Mouse (Mus musculus) myocyte (in vitro differentiated cells): ENCODE results near the gene Aif1. TPM values are rescaled to one million over a fixed set of nuclear protein-coding genes. Genes with fewer than 3 reads are reported as not detected.
A peak's percentile ranks its signal among the peaks of the same experiment; 100 is the strongest.

Experiments
- H3K27me3 ChIP-seq: one replicate; pipeline ENCODE4 v1.6.1; 2011; ENCODE audit not compliant: control insufficient read depth, insufficient read depth, insufficient read length
- H3K36me3 ChIP-seq: one replicate; pipeline ENCODE4 v1.6.1; 2011; ENCODE audit not compliant: control insufficient read depth, insufficient read depth
- H3K4me2 ChIP-seq: one replicate; pipeline ENCODE4 v1.6.1; 2011; ENCODE audit warnings: low read depth, control low read depth
- H3K4me3 ChIP-seq: one replicate; pipeline ENCODE4 v1.5.1; 2011; ENCODE audit warnings: mild to moderate bottlenecking, control low read depth, moderate library complexity
- H3K79me2 ChIP-seq: one replicate; pipeline ENCODE4 v1.6.1; 2011; ENCODE audit not compliant: control insufficient read depth, insufficient read depth
- H3ac ChIP-seq: one replicate; pipeline ENCODE4 v1.6.1; 2011; ENCODE audit not compliant: control insufficient read depth, insufficient read length
- CEBPB ChIP-seq: IDR thresholded peaks from 2 replicates; pipeline ENCODE4 v1.6.1; 2011; ENCODE audit warnings: mild to moderate bottlenecking, moderate library complexity; ENCODE audit not compliant: poor library complexity, insufficient read depth, severe bottlenecking
- E2F4 ChIP-seq: IDR thresholded peaks from one replicate; pipeline ENCODE4 v1.6.1; 2011; ENCODE audit warnings: mild to moderate bottlenecking, control low read depth, moderate library complexity; ENCODE audit not compliant: insufficient read depth
- MAX ChIP-seq: IDR thresholded peaks from one replicate; pipeline ENCODE4 v1.6.1; 2011; ENCODE audit warnings: low read depth, mild to moderate bottlenecking, control low read depth
- MYOD1 ChIP-seq, 3 experiments: IDR thresholded peaks; one replicate each; pipeline ENCODE4 v1.6.1; 2011; ENCODE audit warnings: control low read depth in 2 of 3, low read depth in 2 of 3, mild to moderate bottlenecking in 2 of 3, moderate library complexity in 1 of 3; ENCODE audit not compliant: insufficient read length in 2 of 3, control insufficient read depth in 1 of 3
- MYOG ChIP-seq, 3 experiments: IDR thresholded peaks; one replicate each; pipeline ENCODE4 v1.6.1; 2011; ENCODE audit warnings: control low read depth in 2 of 3, low read depth in 2 of 3, mild to moderate bottlenecking in 2 of 3; ENCODE audit not compliant: insufficient read length in 2 of 3, control insufficient read depth in 1 of 3, insufficient read depth in 1 of 3
- POLR2A ChIP-seq: IDR thresholded peaks from one replicate; pipeline ENCODE4 v1.6.1; 2011; ENCODE audit warnings: low read depth, mild to moderate bottlenecking, control low read depth, moderate library complexity; ENCODE audit not compliant: insufficient read length
- POLR2AphosphoS2 ChIP-seq: IDR thresholded peaks from one replicate; pipeline ENCODE4 v1.6.1; 2011; ENCODE audit warnings: low read depth, control low read depth; ENCODE audit not compliant: insufficient read length
- REST ChIP-seq: IDR thresholded peaks from one replicate; pipeline ENCODE4 v1.6.1; 2011; ENCODE audit warnings: mild to moderate bottlenecking, control low read depth, moderate library complexity; ENCODE audit not compliant: insufficient read depth, insufficient read length
- SRF ChIP-seq: IDR thresholded peaks from one replicate; pipeline ENCODE4 v1.6.1; 2011; ENCODE audit warnings: low read depth; ENCODE audit not compliant: control insufficient read depth, insufficient read length
- TCF12 ChIP-seq: IDR thresholded peaks from one replicate; pipeline ENCODE4 v1.6.1; 2011; ENCODE audit warnings: mild to moderate bottlenecking, control low read depth; ENCODE audit not compliant: poor library complexity, insufficient read depth, severe bottlenecking
- TCF3 ChIP-seq: IDR thresholded peaks from one replicate; pipeline ENCODE4 v1.6.1; 2011; ENCODE audit warnings: low read depth, control low read depth; ENCODE audit not compliant: insufficient read length
- USF1 ChIP-seq: IDR thresholded peaks from one replicate; pipeline ENCODE4 v1.6.1; 2011; ENCODE audit warnings: low read depth, mild to moderate bottlenecking, control low read depth, moderate library complexity
- polyA plus RNA-seq: library from polyadenylated mRNA; unstranded; fragments of >200 nt; fragmentation: generic; extraction: Trizol; gene quantifications from one replicate; pipeline ENCODE4 v1.2.1, GENCODE M21; 2012; ENCODE audit warnings: missing spikeins

The Aif1 gene
- polyA plus RNA-seq, 1 experiment: not detected

- Histone ChIP-seq H3ac (no peak overlapping the region), H3K36me3 (no peaks in the 10 kb centered on the region), H3K4me2 (no peak overlapping the region), H3K4me3 (no peak overlapping the region), H3K27me3 (no peaks in the 10 kb centered on the region), H3K79me2 (no peaks in the 10 kb centered on the region)
- TF ChIP-seq MYOD1 (IDR thresholded peaks at IDR 0.05; ENCODE audit: control insufficient read depth in 1 of 3, insufficient read length in 2 of 3, low read depth in 2 of 3): no peak
- TF ChIP-seq REST: no peak
- no peak for TF ChIP-seq USF1
- TF ChIP-seq MYOG (IDR thresholded peaks at IDR 0.05; ENCODE audit: control insufficient read depth in 1 of 3, insufficient read depth in 1 of 3, insufficient read length in 2 of 3, low read depth in 2 of 3): no peak
- TF ChIP-seq POLR2A: no peak
Measured at GRCm38 (mm10) chr17:35209785-35210535, 34.1 kb upstream of the Aif1 start.

GRCm38 (mm10) chr17:35205380-35205769 is 29.5 kb upstream of the Aif1 start:
- H3K27me3 ChIP-seq: no peaks in the 10 kb centered on the region
- H3K4me2 ChIP-seq: no peak overlapping the region
- TF ChIP-seq TCF3 (no peak), REST (no peak), POLR2A (no peak), CEBPB (no peak), MAX (no peak)

GRCm38 (mm10) chr17:35204494-35205379 is 28.9 kb upstream of the Aif1 start, which contains the start of gene Lta:
TSS of gene Lta (minus strand) at chr17:35205351.
- H3K79me2 ChIP-seq: no peaks in the 10 kb centered on the region
- no peak within 1 kb of the TSS for H3ac ChIP-seq
- H3K36me3 ChIP-seq: no peaks in the 10 kb centered on the region
- no peak within 1 kb of the TSS for H3K4me2 ChIP-seq
- no peak within 1 kb of the TSS for H3K4me3 ChIP-seq
- no peaks in the 10 kb centered on the region for H3K27me3 ChIP-seq
- no peak for TF ChIP-seq MAX
- no peak for TF ChIP-seq POLR2AphosphoS2
- TF ChIP-seq REST: no peak
- TF ChIP-seq E2F4: no peak
- no peak for TF ChIP-seq CEBPB
- no peak for TF ChIP-seq SRF
- no peak for TF ChIP-seq USF1
- TF ChIP-seq TCF3: no peak
- no peak for TF ChIP-seq MYOG (IDR thresholded peaks at IDR 0.05; ENCODE audit: control insufficient read depth in 1 of 3, insufficient read depth in 1 of 3, insufficient read length in 2 of 3, low read depth in 2 of 3)
- TF ChIP-seq POLR2A: no peak
- TF ChIP-seq TCF12: no peak
- TF ChIP-seq MYOD1 (IDR thresholded peaks at IDR 0.05; ENCODE audit: control insufficient read depth in 1 of 3, insufficient read length in 2 of 3, low read depth in 2 of 3): no peak

More at GRCm38 (mm10) chr17:35205380-35205769, 29.5 kb upstream of the Aif1 start:
- Histone ChIP-seq H3K36me3 (no peaks in the 10 kb centered on the region), H3ac (no peak overlapping the region), H3K79me2 (no peaks in the 10 kb centered on the region), H3K4me3 (no peak overlapping the region)

GRCm38 (mm10) chr17:35202442-35202841 is 26.6 kb upstream of the Aif1 start:
- Histone ChIP-seq H3ac (no peak overlapping the region), H3K4me3 (no peak overlapping the region), H3K4me2 (no peak overlapping the region), H3K36me3 (no peaks in the 10 kb centered on the region), H3K27me3 (no peaks in the 10 kb centered on the region), H3K79me2 (no peaks in the 10 kb centered on the region)
- TF ChIP-seq USF1 (no peak), E2F4 (no peak), POLR2AphosphoS2 (no peak), TCF3 (no peak), REST (no peak), TCF12 (no peak), SRF (no peak), MYOD1 (IDR thresholded peaks at IDR 0.05; ENCODE audit: control insufficient read depth in 1 of 3, insufficient read length in 2 of 3, low read depth in 2 of 3) (no peak), MAX (no peak), CEBPB (no peak), POLR2A (no peak), MYOG (IDR thresholded peaks at IDR 0.05; ENCODE audit: control insufficient read depth in 1 of 3, insufficient read depth in 1 of 3, insufficient read length in 2 of 3, low read depth in 2 of 3) (no peak)

- Histone ChIP-seq H3K27me3 (no peaks in the 10 kb centered on the region), H3K4me3 (no peak within 1 kb of the TSS), H3K4me2 (peak within 1 kb of the TSS; percentile 12)
Measured at GRCm38 (mm10) chr17:35201787-35202186, 25.9 kb upstream of the Aif1 start, which contains the start of gene Tnf. TSS of gene Tnf (minus strand) at chr17:35202007.

More at GRCm38 (mm10) chr17:35201787-35202186, 25.9 kb upstream of the Aif1 start, which contains the start of gene Tnf:
- H3ac ChIP-seq: no peak within 1 kb of the TSS
- TF ChIP-seq TCF12 (no peak), MYOD1 (IDR thresholded peaks at IDR 0.05; ENCODE audit: control insufficient read depth in 1 of 3, insufficient read length in 2 of 3, low read depth in 2 of 3) (no peak), REST (no peak), CEBPB (no peak), POLR2AphosphoS2 (no peak), SRF (no peak), MYOG (IDR thresholded peaks at IDR 0.05; ENCODE audit: control insufficient read depth in 1 of 3, insufficient read depth in 1 of 3, insufficient read length in 2 of 3, low read depth in 2 of 3) (no peak), MAX (no peak), E2F4 (no peak), TCF3 (no peak), USF1 (no peak)
- no peaks in the 10 kb centered on the region for H3K36me3 ChIP-seq
- H3K79me2 ChIP-seq: no peaks in the 10 kb centered on the region
